Mouse (Mus musculus) MEL (cell line): ENCODE measurements at regions not wholly inside any gene's neighbourhood (a gene's known extent, or its start where the extent isn't known, plus 50 kb on each side); places are given as distances from the start of the nearest gene placed in this dataset.

Experiments
- DNase-seq: peaks from one replicate; pipeline ENCODE4 v3.0.0; 2011; ENCODE audit warnings: low read depth, low spot score
- H3K27ac ChIP-seq: 2 replicates; pipeline ENCODE4 v1.5.1; 2012; ENCODE audit warnings: low read depth, mild to moderate bottlenecking, control low read depth, low read length, moderate library complexity; ENCODE audit not compliant: control insufficient read depth
- H3K27me3 ChIP-seq, 2 experiments: fragments of 150-350 bp in 1 of 2; sonication (generic) in 1 of 2; 2 replicates each; pipeline ENCODE4 v1.6.1; 2012; ENCODE audit warnings: low read length in 2 of 2, mild to moderate bottlenecking in 2 of 2, improper control_type of control experiment in 1 of 2, moderate library complexity in 1 of 2; ENCODE audit not compliant: insufficient read depth in 2 of 2, control insufficient read depth in 1 of 2
- H3K36me3 ChIP-seq, 2 experiments: 2 replicates each; pipeline ENCODE4 v1.6.1; 2012 to 2014; ENCODE audit warnings: low read length in 2 of 2, improper control_type of control experiment in 1 of 2, inconsistent platforms in 1 of 2, mild to moderate bottlenecking in 1 of 2; ENCODE audit not compliant: insufficient read depth in 2 of 2, control insufficient read depth in 1 of 2
- H3K4me1 ChIP-seq, 2 experiments: fragments of 150-350 bp in 1 of 2; sonication (generic) in 1 of 2; 2 replicates each; pipeline ENCODE4 v1.6.1; 2012; ENCODE audit warnings: low read length in 2 of 2, improper control_type of control experiment in 1 of 2, mild to moderate bottlenecking in 1 of 2; ENCODE audit not compliant: insufficient read depth in 2 of 2, control insufficient read depth in 1 of 2
- H3K4me3 ChIP-seq, 2 experiments: fragments of 150-350 bp in 1 of 2; sonication (generic) in 1 of 2; 2 replicates each; pipeline ENCODE4 v1.5.1; 2012; ENCODE audit warnings: low read depth in 2 of 2, low read length in 2 of 2, mild to moderate bottlenecking in 2 of 2, moderate library complexity in 2 of 2, control low read depth in 1 of 2, improper control_type of control experiment in 1 of 2; ENCODE audit not compliant: control insufficient read depth in 1 of 2, insufficient read depth in 1 of 2
- H3K79me2 ChIP-seq: 2 replicates; pipeline ENCODE4 v1.6.1; 2012; ENCODE audit warnings: mild to moderate bottlenecking, low read length, moderate library complexity; ENCODE audit not compliant: control insufficient read depth, poor library complexity, insufficient read depth
- H3K9ac ChIP-seq: 2 replicates; pipeline ENCODE4 v1.6.1; 2012; ENCODE audit warnings: low read depth, mild to moderate bottlenecking, control low read depth, low read length, moderate library complexity; ENCODE audit not compliant: control insufficient read depth, poor library complexity, severe bottlenecking
- H3K9me3 ChIP-seq: fragments of 150-350 bp; sonication (generic); replicated peaks from 2 replicates; pipeline ENCODE4 v1.6.1; 2012; ENCODE audit warnings: mild to moderate bottlenecking, low read length, improper control_type of control experiment, moderate library complexity; ENCODE audit not compliant: insufficient read depth
- BHLHE40 ChIP-seq: IDR thresholded peaks from 2 replicates; pipeline ENCODE4 v1.6.1; 2012; ENCODE audit warnings: low read depth, mild to moderate bottlenecking, inconsistent platforms, low read length, improper control_type of control experiment, borderline replicate concordance
- CTCF ChIP-seq, 3 experiments: IDR thresholded peaks in 2 of 3; conservative IDR thresholded peaks in 1 of 3; 2 replicates each; pipeline ENCODE4 v1.5.1; 2011 to 2012; ENCODE audit warnings: low read length in 3 of 3, low read depth in 2 of 3, mild to moderate bottlenecking in 2 of 3, improper control_type of control experiment in 1 of 3, inconsistent platforms in 1 of 3, mixed read lengths in 1 of 3, moderate library complexity in 1 of 3; ENCODE audit not compliant: control insufficient read depth in 1 of 3, insufficient read depth in 1 of 3, poor library complexity in 1 of 3, severe bottlenecking in 1 of 3
- ELF1 ChIP-seq: IDR thresholded peaks from 2 replicates; pipeline ENCODE4 v1.6.1; 2014; ENCODE audit warnings: low read depth, mild to moderate bottlenecking, inconsistent platforms, low read length, improper control_type of control experiment, moderate library complexity
- ETS1 ChIP-seq: IDR thresholded peaks from 2 replicates; pipeline ENCODE4 v1.6.1; 2012; ENCODE audit warnings: low read depth, mild to moderate bottlenecking, inconsistent platforms, low read length, improper control_type of control experiment, moderate library complexity
- GABPA ChIP-seq: IDR thresholded peaks from 2 replicates; pipeline ENCODE4 v1.6.1; 2012; ENCODE audit warnings: low read depth, mild to moderate bottlenecking, inconsistent platforms, low read length, improper control_type of control experiment, moderate library complexity
- GATA1 ChIP-seq: IDR thresholded peaks from 2 replicates; pipeline ENCODE4 v1.6.1; 2011; ENCODE audit warnings: low read depth, low read length, improper control_type of control experiment
- MAFK ChIP-seq: IDR thresholded peaks from 2 replicates; pipeline ENCODE4 v1.6.1; 2011; ENCODE audit warnings: low read depth, mild to moderate bottlenecking, low read length, improper control_type of control experiment, borderline replicate concordance
- MXI1 ChIP-seq: IDR thresholded peaks from 2 replicates; pipeline ENCODE4 v1.6.1; 2011; ENCODE audit warnings: mild to moderate bottlenecking, low read depth, low read length, improper control_type of control experiment
- NRF1 ChIP-seq: IDR thresholded peaks from 2 replicates; pipeline ENCODE4 v1.6.1; 2014; ENCODE audit warnings: low read depth, mild to moderate bottlenecking, inconsistent platforms, low read length, improper control_type of control experiment, moderate library complexity; ENCODE audit not compliant: poor library complexity, insufficient read depth, severe bottlenecking
- POLR2A ChIP-seq, 2 experiments: IDR thresholded peaks; 2 replicates each; pipeline ENCODE4 v1.6.1; 2011 to 2012; ENCODE audit warnings: low read length in 2 of 2, mild to moderate bottlenecking in 2 of 2, control low read depth in 1 of 2, improper control_type of control experiment in 1 of 2, low read depth in 1 of 2, moderate library complexity in 1 of 2; ENCODE audit not compliant: control insufficient read depth in 1 of 2, insufficient read depth in 1 of 2, poor library complexity in 1 of 2
- POLR2AphosphoS2 ChIP-seq: IDR thresholded peaks from 2 replicates; pipeline ENCODE4 v1.6.1; 2011; ENCODE audit warnings: low read length, improper control_type of control experiment
- POLR2AphosphoS5 ChIP-seq: IDR thresholded peaks from 2 replicates; pipeline ENCODE4 v1.6.1; 2012; ENCODE audit warnings: low read depth, borderline replicate concordance, mild to moderate bottlenecking, inconsistent platforms, low read length, moderate library complexity, mixed read lengths
- SMC3 ChIP-seq: IDR thresholded peaks from 2 replicates; pipeline ENCODE4 v1.6.1; 2011; ENCODE audit warnings: low read depth, low read length, improper control_type of control experiment
- TBP ChIP-seq: IDR thresholded peaks from 2 replicates; pipeline ENCODE4 v1.8.0; 2011; ENCODE audit warnings: low read depth, low read length, improper control_type of control experiment
- USF1 ChIP-seq: IDR thresholded peaks from 2 replicates; pipeline ENCODE4 v1.6.1; 2014; ENCODE audit warnings: low read depth, mild to moderate bottlenecking, inconsistent platforms, low read length, improper control_type of control experiment, moderate library complexity
- ZC3H11A ChIP-seq: IDR thresholded peaks from 2 replicates; pipeline ENCODE4 v1.6.1; 2012; ENCODE audit warnings: low read depth, mild to moderate bottlenecking, inconsistent platforms, low read length, improper control_type of control experiment
- ZMIZ1 ChIP-seq: IDR thresholded peaks from 2 replicates; pipeline ENCODE4 v1.6.1; 2012; ENCODE audit warnings: low read depth, mild to moderate bottlenecking, inconsistent platforms, low read length, improper control_type of control experiment, moderate library complexity
- ZNF384 ChIP-seq: IDR thresholded peaks from 2 replicates; pipeline ENCODE4 v1.6.1; 2012; ENCODE audit warnings: low read depth, mild to moderate bottlenecking, inconsistent platforms, low read length, improper control_type of control experiment

- H3K27me3 ChIP-seq = no peaks in the 10 kb centered on the region; a peak in 1 of 4 replicates
- TF ChIP-seq GABPA (no peak), BHLHE40 (no peak), GATA1 (no peak), ELF1 (no peak), POLR2AphosphoS2 (no peak), ZC3H11A (no peak), ZNF384 (no peak), USF1 (no peak), SMC3 (no peak), CTCF (IDR thresholded peaks at IDR 0.05 in 2 of 3, conservative IDR thresholded peaks at IDR 0.05 in 1 of 3; ENCODE audit: control insufficient read depth in 1 of 3, insufficient read depth in 1 of 3, low read depth in 2 of 3, low read length in 3 of 3, poor library complexity in 1 of 3, severe bottlenecking in 1 of 3) (no peak), POLR2AphosphoS5 (no peak), TBP (no peak), ZMIZ1 (no peak), NRF1 (no peak)
- TF ChIP-seq, all 39 proteins: peak for 0
- H3K79me2 ChIP-seq = no peaks in the 10 kb centered on the region
- no peaks in the 10 kb centered on the region for H3K4me1 ChIP-seq
- H3K27ac ChIP-seq = no peak overlapping the region
- H3K36me3 ChIP-seq = no peaks in the 10 kb centered on the region
- H3K9me3 ChIP-seq = no peaks in the 10 kb centered on the region
- H3K4me3 ChIP-seq = no peak overlapping the region
- H3K9ac ChIP-seq = no peak overlapping the region
- no peak for DNase-seq
These were observed 98.0 kb downstream of the Dhx15 start for GRCm38 (mm10) chr5:52092273-52092672.

GRCm38 (mm10) chr5:52088131-52088530 lies 102.2 kb downstream of the Dhx15 start:
- H3K4me3 ChIP-seq = no peak overlapping the region
- no peaks in the 10 kb centered on the region for H3K36me3 ChIP-seq
- H3K79me2 ChIP-seq = no peaks in the 10 kb centered on the region
- TF ChIP-seq MAFK (no peak), MXI1 (no peak), ETS1 (no peak), POLR2A (IDR thresholded peaks at IDR 0.05; ENCODE audit: control insufficient read depth in 1 of 2, insufficient read depth in 1 of 2, low read depth in 1 of 2, low read length in 2 of 2, poor library complexity in 1 of 2) (no peak)
- TF ChIP-seq, all 39 proteins: peak for 0
- no peaks in the 10 kb centered on the region for H3K9me3 ChIP-seq
- DNase-seq = no peak
- H3K27ac ChIP-seq = no peak overlapping the region
- H3K9ac ChIP-seq = no peak overlapping the region
- H3K4me1 ChIP-seq = peaks cover 0 to 6% of the 10 kb centered on the region in 2 experiments; a peak in 1 of 4 replicates
- H3K27me3 ChIP-seq = no peaks in the 10 kb centered on the region; a peak in 2 of 4 replicates
